Mouse (Mus musculus) heart, embryonic 11.5 days (tissue): ENCODE results near the gene Ltn1. TPM values are rescaled to one million over a fixed set of nuclear protein-coding genes. Genes with fewer than 3 reads are reported as not detected.

Experiments used
- ATAC-seq: fragments of 200-750 bp; cut with Nextera tagmentation; replicated peaks from 2 replicates; pipeline ENCODE4 v1.8.0; 2017; ENCODE audit warnings: moderate library complexity; ENCODE audit not compliant: insufficient number of reproducible peaks, low FRiP score, low TSS enrichment
- H3K27ac ChIP-seq: fragments of 300-500 bp; sonication (generic); 2 replicates; pipeline ENCODE4 v1.5.1; 2014; ENCODE audit warnings: mild to moderate bottlenecking, low read depth, low read length
- H3K27me3 ChIP-seq: fragments of 300-500 bp; sonication (generic); 2 replicates; pipeline ENCODE4 v1.6.1; 2014; ENCODE audit warnings: mild to moderate bottlenecking, low read length, mixed read lengths; ENCODE audit not compliant: control insufficient read depth, insufficient read depth
- H3K36me3 ChIP-seq: fragments of 300-500 bp; sonication (generic); 2 replicates; pipeline ENCODE4 v1.6.1; 2014; ENCODE audit warnings: mild to moderate bottlenecking, low read length, moderate library complexity, mixed read lengths; ENCODE audit not compliant: control insufficient read depth, insufficient read depth
- H3K4me1 ChIP-seq: fragments of 300-500 bp; sonication (generic); 2 replicates; pipeline ENCODE4 v1.6.1; 2014; ENCODE audit warnings: low read length; ENCODE audit not compliant: control insufficient read depth, insufficient read depth
- H3K4me2 ChIP-seq: fragments of 300-500 bp; sonication (generic); 2 replicates; pipeline ENCODE4 v1.6.1; 2014; ENCODE audit warnings: mild to moderate bottlenecking, moderate library complexity
- H3K4me3 ChIP-seq: fragments of 300-500 bp; sonication (generic); 2 replicates; pipeline ENCODE4 v1.5.1; 2014; ENCODE audit warnings: low read depth, low read length
- H3K9ac ChIP-seq: fragments of 300-500 bp; sonication (generic); 2 replicates; pipeline ENCODE4 v1.6.1; 2014; ENCODE audit warnings: mild to moderate bottlenecking, low read depth, low read length, moderate library complexity
- H3K9me3 ChIP-seq: fragments of 300-500 bp; sonication (generic); replicated peaks from 2 replicates; pipeline ENCODE4 v1.6.1; 2016; ENCODE audit warnings: low read length; ENCODE audit not compliant: control insufficient read depth
- WGBS: fragments of 180-500 bp; shearing (Covaris S2); extraction: QIAGEN DNeasy Blood & Tissue Kit; methylation state at CpG from one replicate; pipeline ENCODE4 v1.1.7; 2014; ENCODE audit not compliant: insufficient replicate concordance; 5-methylcytosine and 5-hydroxymethylcytosine counted together
- polyA plus RNA-seq: library from polyadenylated mRNA; unstranded; fragments of >200 nt; fragmentation: Nextera tagmentation; extraction: Ambion mirVana; gene quantifications from 2 replicates; pipeline ENCODE4 v1.2.1, GENCODE M21; 2014

Gene Ltn1
- polyA plus RNA-seq, 1 experiment from 2014 or later: 22.7 TPM

- Histone ChIP-seq H3K27me3 (no peaks in the 10 kb centered on the region), H3K36me3 (no peaks in the 10 kb centered on the region), H3K4me3 (no peak overlapping the region), H3K9me3 (no peaks in the 10 kb centered on the region), H3K9ac (no peak overlapping the region), H3K27ac (no peak overlapping the region), H3K4me2 (no peak overlapping the region), H3K4me1 (no peaks in the 10 kb centered on the region)
- no peak for ATAC-seq
- WGBS: 83% methylated on average over 6 of the region's 6 CpGs
These were observed 91.3 kb downstream of the Ltn1 start for GRCm38 (mm10) chr16:87341043-87341572.

- no peak for ATAC-seq
- no peak overlapping the region for H3K4me3 ChIP-seq
- no peak overlapping the region for H3K9ac ChIP-seq
- H3K27ac ChIP-seq: no peak overlapping the region
- no peaks in the 10 kb centered on the region for H3K9me3 ChIP-seq
- no peaks in the 10 kb centered on the region for H3K36me3 ChIP-seq
- H3K4me1 ChIP-seq: no peaks in the 10 kb centered on the region
- H3K4me2 ChIP-seq: no peak overlapping the region
- WGBS: 84% methylated on average over 3 of the region's 3 CpGs
- H3K27me3 ChIP-seq: no peaks in the 10 kb centered on the region
These were observed 97.7 kb downstream of the Ltn1 start for GRCm38 (mm10) chr16:87334756-87335155.

- ATAC-seq: no peak
- Histone ChIP-seq H3K4me1 (no peaks in the 10 kb centered on the region), H3K4me2 (no peak overlapping the region), H3K27me3 (no peaks in the 10 kb centered on the region), H3K9ac (no peak overlapping the region), H3K9me3 (no peaks in the 10 kb centered on the region), H3K27ac (no peak overlapping the region), H3K4me3 (no peak overlapping the region), H3K36me3 (no peaks in the 10 kb centered on the region)
- 87% methylated on average over 3 of the region's 3 CpGs for WGBS
These were observed 102.4 kb downstream of the Ltn1 start for GRCm38 (mm10) chr16:87329986-87330385.

Other genes with a start within 250 kb of the Ltn1 start
- gene N6amt1, start 78.4 kb downstream of the Ltn1 start, polyA plus RNA-seq: 23.2 and 24.7 TPM in 2 replicates
- 11.7 and 13.1 TPM in 2 replicates for gene Rwdd2b, start 8.0 kb upstream of the Ltn1 start, polyA plus RNA-seq
- 41.9 and 44.7 TPM in 2 replicates for gene Usp16, start 22.1 kb upstream of the Ltn1 start, polyA plus RNA-seq
- 369 and 404 TPM in 2 replicates for gene Cct8, start 63.3 kb upstream of the Ltn1 start, polyA plus RNA-seq
- gene Map3k7cl, start 120.7 kb upstream of the Ltn1 start, polyA plus RNA-seq: not detected in 2 replicates